Mouse (Mus musculus) intestine, embryonic 14.5 days (tissue): ENCODE measurements around the gene Stk10. TPM values are rescaled to one million over a fixed set of nuclear protein-coding genes. Genes with fewer than 3 reads are reported as not detected.

Source experiments
- ATAC-seq: fragments of 200-750 bp; cut with Nextera tagmentation; replicated peaks from 2 replicates; pipeline ENCODE4 v1.8.0; 2017; ENCODE audit warnings: low read depth, moderate number of reproducible peaks, moderate TSS enrichment, moderate library complexity; ENCODE audit not compliant: low FRiP score, low TSS enrichment
- DNase-seq: peaks from one replicate; pipeline ENCODE4 v3.0.0-alpha.2; 2018; ENCODE audit warnings: low spot score
- H3K27ac ChIP-seq: fragments of 300-500 bp; sonication (generic); 2 replicates; pipeline ENCODE4 v1.5.1; 2014; ENCODE audit warnings: low read depth, mild to moderate bottlenecking, control low read depth
- H3K27me3 ChIP-seq: fragments of 300-500 bp; sonication (generic); replicated peaks from 2 replicates; pipeline ENCODE4 v1.6.1; 2014; ENCODE audit warnings: low read length, control low read depth; ENCODE audit not compliant: control insufficient read depth, insufficient read depth
- H3K36me3 ChIP-seq: fragments of 300-500 bp; sonication (generic); 2 replicates; pipeline ENCODE4 v1.6.1; 2014; ENCODE audit warnings: low read length, control low read depth; ENCODE audit not compliant: control insufficient read depth, insufficient read depth
- H3K4me1 ChIP-seq: fragments of 300-500 bp; sonication (generic); replicated peaks from 2 replicates; pipeline ENCODE4 v1.6.1; 2014; ENCODE audit warnings: low read length, control low read depth, mixed read lengths; ENCODE audit not compliant: control insufficient read depth, insufficient read depth
- H3K4me2 ChIP-seq: fragments of 300-500 bp; sonication (generic); 2 replicates; pipeline ENCODE4 v1.6.1; 2014; ENCODE audit warnings: low read length
- H3K4me3 ChIP-seq: fragments of 300-500 bp; sonication (generic); 2 replicates; pipeline ENCODE4 v1.5.1; 2014; ENCODE audit warnings: low read depth, low read length, control low read depth, mixed read lengths
- H3K9ac ChIP-seq: fragments of 300-500 bp; sonication (generic); 2 replicates; pipeline ENCODE4 v1.6.1; 2014; ENCODE audit warnings: mild to moderate bottlenecking, low read length
- H3K9me3 ChIP-seq: fragments of 300-500 bp; sonication (generic); 2 replicates; pipeline ENCODE4 v1.6.1; 2016; ENCODE audit warnings: low read length, control low read depth; ENCODE audit not compliant: control insufficient read depth
- WGBS: fragments of 180-500 bp; shearing (Covaris S2); extraction: QIAGEN DNeasy Blood & Tissue Kit; methylation state at CpG from one replicate; pipeline ENCODE4 v1.1.7; 2014; 5-methylcytosine and 5-hydroxymethylcytosine counted together
- polyA plus RNA-seq: library from polyadenylated mRNA; unstranded; fragments of >200 nt; fragmentation: Nextera tagmentation; extraction: Ambion mirVana; gene quantifications from 2 replicates; pipeline ENCODE4 v1.2.1, GENCODE M21; 2014

The Stk10 gene
- polyA plus RNA-seq, 1 experiment from 2014 or later = 3.0 TPM

DNA sequence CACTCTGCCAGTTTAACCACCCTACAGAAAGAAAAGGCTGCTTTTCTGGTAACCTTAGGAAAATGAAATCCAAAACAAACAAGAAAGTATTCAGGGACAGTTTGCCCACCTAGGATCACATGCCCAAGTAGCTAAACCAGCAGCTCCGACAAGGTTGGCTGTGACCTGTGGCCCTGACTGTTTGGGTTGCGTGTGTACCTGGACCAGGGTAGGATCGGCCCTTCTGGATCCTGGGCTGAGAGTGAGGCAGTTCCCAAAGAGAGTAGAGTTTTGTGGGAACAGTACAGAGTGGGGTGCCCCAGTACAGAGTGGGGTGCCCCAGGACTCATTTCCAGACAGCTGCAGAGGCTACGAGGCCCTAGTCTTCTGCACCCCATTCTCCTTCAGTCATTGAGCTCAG lies 18.0 kb downstream of the Stk10 start:
- Histone ChIP-seq H3K9ac (no peak overlapping the region), H3K4me2 (no peak overlapping the region), H3K4me1 (peaks cover 26% of the 10 kb centered on the region), H3K27ac (no peak overlapping the region), H3K36me3 (no peaks in the 10 kb centered on the region), H3K4me3 (no peak overlapping the region), H3K9me3 (no peaks in the 10 kb centered on the region), H3K27me3 (no peaks in the 10 kb centered on the region)
- ATAC-seq = no peak
- DNase-seq = no peak
- WGBS = 86% methylated on average over 4 of the region's 4 CpGs

- Histone ChIP-seq H3K27me3 (no peaks in the 10 kb centered on the region), H3K4me2 (no peak overlapping the region), H3K4me1 (peaks cover 26% of the 10 kb centered on the region), H3K36me3 (no peaks in the 10 kb centered on the region), H3K27ac (no peak overlapping the region), H3K4me3 (no peak overlapping the region), H3K9ac (no peak overlapping the region), H3K9me3 (no peaks in the 10 kb centered on the region)
- 58% methylated on average over 12 of the region's 12 CpGs for WGBS
- ATAC-seq (no peak; the same call in 1 of the 2 replicates), DNase-seq (no peak)
Observed at GRCm38 (mm10) chr11:32551579-32552297, 18.6 kb downstream of the Stk10 start.

DNA sequence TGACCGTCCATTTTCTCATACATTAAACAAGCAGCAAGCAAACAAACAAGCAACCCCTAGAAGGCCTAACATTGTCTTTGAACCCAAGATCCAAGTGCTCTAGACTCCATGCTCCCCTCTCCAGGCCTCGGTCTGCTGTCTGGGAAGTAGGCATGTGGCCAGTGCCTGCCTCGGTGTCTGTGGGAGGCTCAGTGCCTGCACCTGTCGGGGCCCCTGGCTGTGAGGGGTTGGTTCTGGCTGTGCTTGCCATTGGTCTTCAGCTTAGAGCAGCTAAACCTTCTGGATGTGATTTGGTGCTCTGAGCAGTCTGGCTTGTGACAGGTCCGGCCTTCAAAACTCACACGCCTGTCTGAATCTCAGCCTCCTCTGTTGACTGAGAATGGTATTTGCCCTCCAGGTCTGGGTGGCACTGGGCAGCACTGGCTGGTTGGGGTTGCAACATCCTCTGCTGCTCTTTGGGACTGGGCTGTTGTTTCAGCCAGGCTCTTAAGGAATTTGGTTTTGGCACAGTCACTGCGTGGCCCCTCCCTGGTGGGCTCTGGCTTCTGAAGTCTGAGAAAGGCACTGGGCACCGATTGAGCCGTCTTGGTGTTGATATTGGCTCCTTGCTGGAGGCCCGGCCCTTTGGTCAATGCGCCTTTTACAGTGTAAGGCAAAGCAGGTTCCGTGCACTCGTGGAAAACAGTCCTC lies 19.4 kb downstream of the Stk10 start:
- ATAC-seq (no peak), DNase-seq (no peak)
- Histone ChIP-seq H3K27me3 (no peaks in the 10 kb centered on the region), H3K36me3 (no peaks in the 10 kb centered on the region), H3K9me3 (no peaks in the 10 kb centered on the region), H3K4me1 (peaks cover 26% of the 10 kb centered on the region), H3K9ac (no peak overlapping the region), H3K4me3 (no peak overlapping the region), H3K27ac (no peak overlapping the region), H3K4me2 (no peak overlapping the region)
- 59% methylated on average over 13 of the region's 13 CpGs for WGBS

DNA sequence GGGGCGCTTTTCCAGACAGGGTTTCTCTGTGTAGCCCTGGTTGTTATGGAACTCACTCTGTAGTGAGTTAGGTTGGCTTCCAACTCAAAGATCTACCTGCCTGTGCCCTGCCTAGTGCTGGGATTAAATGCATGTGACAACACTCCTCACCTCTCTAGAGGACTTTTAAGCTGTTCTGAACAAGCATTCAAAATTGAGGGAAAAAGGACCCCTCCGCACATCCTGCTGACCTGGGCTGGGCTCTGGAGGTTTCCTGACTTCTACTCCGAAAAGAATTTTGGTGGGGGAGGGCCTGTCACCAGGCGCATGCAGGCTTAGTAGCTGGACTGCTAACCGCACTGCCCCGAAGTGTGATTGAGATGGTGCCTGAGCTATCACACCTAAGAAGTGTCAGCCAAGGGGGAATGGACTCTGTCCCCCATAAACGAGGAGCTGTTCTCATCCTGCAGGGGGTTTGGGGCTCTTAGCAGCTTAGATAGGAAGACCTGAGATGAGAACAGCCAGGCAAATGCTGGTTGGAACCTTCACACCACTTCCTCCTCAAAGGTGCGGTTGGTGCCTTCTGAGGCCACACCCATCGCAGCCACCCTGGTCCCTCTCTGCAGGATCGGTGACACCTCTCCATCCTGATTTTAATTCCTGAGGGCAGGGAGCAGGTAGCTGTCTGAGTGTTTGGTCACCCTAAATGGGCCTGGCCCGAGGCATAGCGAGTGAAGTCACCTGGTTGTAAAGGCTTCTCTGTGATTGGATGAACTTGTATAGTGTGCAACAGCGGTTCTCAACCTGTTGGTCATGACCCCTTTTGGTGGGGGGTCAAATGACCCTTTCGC lies 20.4 kb downstream of the Stk10 start:
- Histone ChIP-seq H3K9me3 (no peaks in the 10 kb centered on the region), H3K27me3 (no peaks in the 10 kb centered on the region), H3K4me1 (peaks cover 28% of the 10 kb centered on the region), H3K9ac (no peak overlapping the region), H3K27ac (no peak overlapping the region), H3K36me3 (no peaks in the 10 kb centered on the region), H3K4me3 (no peak overlapping the region), H3K4me2 (0 out of 2 replicates have a peak overlapping the region, but pooled peaks have one; percentile 5)
- WGBS = 53% methylated on average over 14 of the region's 14 CpGs
- DNase-seq = no peak
- ATAC-seq = peak; percentile 32

GRCm38 (mm10) chr11:32554141-32555091 lies 21.3 kb downstream of the Stk10 start:
- no peak for DNase-seq
- Histone ChIP-seq H3K27ac (no peak overlapping the region), H3K27me3 (no peaks in the 10 kb centered on the region), H3K4me3 (no peak overlapping the region), H3K4me2 (no peak overlapping the region), H3K9me3 (no peaks in the 10 kb centered on the region), H3K4me1 (peaks cover 30% of the 10 kb centered on the region), H3K36me3 (no peaks in the 10 kb centered on the region), H3K9ac (no peak overlapping the region)
- 85% methylated on average over 14 of the region's 14 CpGs for WGBS
- ATAC-seq = no peak; the same call in 1 of the 2 replicates

- Histone ChIP-seq H3K9me3 (no peaks in the 10 kb centered on the region), H3K4me2 (no peak overlapping the region), H3K27ac (no peak overlapping the region), H3K4me1 (peaks cover 30% of the 10 kb centered on the region), H3K27me3 (no peaks in the 10 kb centered on the region), H3K36me3 (no peaks in the 10 kb centered on the region), H3K4me3 (no peak overlapping the region), H3K9ac (no peak overlapping the region)
- DNase-seq (no peak), ATAC-seq (no peak)
- WGBS = 95% methylated on average over 12 of the region's 12 CpGs
Observed at GRCm38 (mm10) chr11:32555103-32555689, 22.1 kb downstream of the Stk10 start.

GRCm38 (mm10) chr11:32556333-32556990 lies 23.4 kb downstream of the Stk10 start:
- Histone ChIP-seq H3K27ac (no peak overlapping the region), H3K36me3 (no peaks in the 10 kb centered on the region), H3K4me3 (no peak overlapping the region), H3K9ac (no peak overlapping the region), H3K4me1 (peaks cover 30% of the 10 kb centered on the region), H3K27me3 (no peaks in the 10 kb centered on the region), H3K4me2 (no peak overlapping the region), H3K9me3 (no peaks in the 10 kb centered on the region)
- DNase-seq (no peak), ATAC-seq (no peak)
- WGBS = 82% methylated on average over 10 of the region's 10 CpGs
